Mouse (Mus musculus) myocyte (in vitro differentiated cells): ENCODE data around the gene Fam196b.

ENCODE experiments used
- CEBPB ChIP-seq: IDR thresholded peaks from 2 replicates; pipeline ENCODE4 v1.6.1; 2011; ENCODE audit warnings: mild to moderate bottlenecking, moderate library complexity; ENCODE audit not compliant: poor library complexity, insufficient read depth, severe bottlenecking
- E2F4 ChIP-seq: IDR thresholded peaks from one replicate; pipeline ENCODE4 v1.6.1; 2011; ENCODE audit warnings: mild to moderate bottlenecking, control low read depth, moderate library complexity; ENCODE audit not compliant: insufficient read depth
- MAX ChIP-seq: IDR thresholded peaks from one replicate; pipeline ENCODE4 v1.6.1; 2011; ENCODE audit warnings: low read depth, mild to moderate bottlenecking, control low read depth
- MYOD1 ChIP-seq, 3 experiments: IDR thresholded peaks; one replicate each; pipeline ENCODE4 v1.6.1; 2011; ENCODE audit warnings: control low read depth in 2 of 3, low read depth in 2 of 3, mild to moderate bottlenecking in 2 of 3, moderate library complexity in 1 of 3; ENCODE audit not compliant: insufficient read length in 2 of 3, control insufficient read depth in 1 of 3
- MYOG ChIP-seq, 3 experiments: IDR thresholded peaks; one replicate each; pipeline ENCODE4 v1.6.1; 2011; ENCODE audit warnings: control low read depth in 2 of 3, low read depth in 2 of 3, mild to moderate bottlenecking in 2 of 3; ENCODE audit not compliant: insufficient read length in 2 of 3, control insufficient read depth in 1 of 3, insufficient read depth in 1 of 3
- POLR2A ChIP-seq: IDR thresholded peaks from one replicate; pipeline ENCODE4 v1.6.1; 2011; ENCODE audit warnings: low read depth, mild to moderate bottlenecking, control low read depth, moderate library complexity; ENCODE audit not compliant: insufficient read length
- POLR2AphosphoS2 ChIP-seq: IDR thresholded peaks from one replicate; pipeline ENCODE4 v1.6.1; 2011; ENCODE audit warnings: low read depth, control low read depth; ENCODE audit not compliant: insufficient read length
- REST ChIP-seq: IDR thresholded peaks from one replicate; pipeline ENCODE4 v1.6.1; 2011; ENCODE audit warnings: mild to moderate bottlenecking, control low read depth, moderate library complexity; ENCODE audit not compliant: insufficient read depth, insufficient read length
- TCF12 ChIP-seq: IDR thresholded peaks from one replicate; pipeline ENCODE4 v1.6.1; 2011; ENCODE audit warnings: mild to moderate bottlenecking, control low read depth; ENCODE audit not compliant: poor library complexity, insufficient read depth, severe bottlenecking
- USF1 ChIP-seq: IDR thresholded peaks from one replicate; pipeline ENCODE4 v1.6.1; 2011; ENCODE audit warnings: low read depth, mild to moderate bottlenecking, control low read depth, moderate library complexity

DNA sequence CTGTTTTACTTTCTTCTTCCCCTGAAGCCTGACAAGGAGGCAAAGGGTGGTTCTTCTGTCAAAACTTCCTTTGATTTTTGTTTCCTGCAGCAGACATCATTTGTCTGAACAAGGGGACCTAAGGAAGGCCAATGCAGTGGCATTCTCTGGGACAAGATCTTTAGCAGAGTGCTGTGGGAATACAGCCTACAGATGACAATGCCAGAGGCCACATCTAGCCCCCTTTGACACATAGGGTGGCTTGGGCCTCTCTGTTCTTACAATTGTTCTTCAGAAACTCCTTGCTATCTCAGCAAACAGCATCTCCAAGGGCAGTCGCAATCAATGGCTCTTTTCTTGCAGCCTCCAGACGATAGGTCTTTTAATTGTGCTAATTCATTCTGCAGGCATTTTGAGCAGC is 23.9 kb upstream of the Fam196b start:
- TF ChIP-seq TCF12 (no peak), CEBPB (no peak), MYOD1 (IDR thresholded peaks at IDR 0.05; ENCODE audit: control insufficient read depth in 1 of 3, insufficient read length in 2 of 3, low read depth in 2 of 3) (no peak), MAX (no peak), POLR2A (no peak), USF1 (no peak), MYOG (IDR thresholded peaks at IDR 0.05; ENCODE audit: control insufficient read depth in 1 of 3, insufficient read depth in 1 of 3, insufficient read length in 2 of 3, low read depth in 2 of 3) (no peak), REST (no peak), POLR2AphosphoS2 (no peak), E2F4 (no peak)
